Mouse (Mus musculus): ENCODE measurements around the gene Kif3b. TPM values are rescaled to one million over a fixed set of nuclear protein-coding genes. Genes with fewer than 3 reads are reported as not detected.

Kif3b gene
- polyA plus RNA-seq, 1 experiment from 2014 or later, result 8.2 TPM

GRCm38 (mm10) chr2:153334281-153334680 is 43.1 kb downstream of the Kif3b start:
- no peak overlapping the region for H3K4me2 ChIP-seq (replicated peaks; ENCODE audit: low read depth, low read length)
- H3K4me3 ChIP-seq (ENCODE audit: low read depth, low read length), result no peak overlapping the region
- WGBS, result 84% methylated on average over 3 of the region's 3 CpGs
- no peaks in the 10 kb centered on the region for H3K4me1 ChIP-seq (replicated peaks; ENCODE audit: control insufficient read depth, insufficient read depth, low read length)
- H3K27me3 ChIP-seq (ENCODE audit: control insufficient read depth, insufficient read depth, low read length), result no peaks in the 10 kb centered on the region
- no peak overlapping the region for H3K27ac ChIP-seq (ENCODE audit: low read depth, low read length)
- no peak for ATAC-seq (ENCODE audit: low FRiP score)
- DNase-seq (ENCODE audit: low spot score), result no peak
- H3K9ac ChIP-seq (ENCODE audit: low read depth, low read length), result no peak overlapping the region
- no peaks in the 10 kb centered on the region for H3K36me3 ChIP-seq (ENCODE audit: control insufficient read depth, insufficient read depth, low read length)
- no peaks in the 10 kb centered on the region for H3K9me3 ChIP-seq (ENCODE audit: control insufficient read depth, low read length)

GRCm38 (mm10) chr2:153336117-153336516 is 44.9 kb downstream of the Kif3b start:
- Histone ChIP-seq H3K4me2 (replicated peaks; ENCODE audit: low read depth, low read length) (no peak overlapping the region), H3K27me3 (ENCODE audit: control insufficient read depth, insufficient read depth, low read length) (no peaks in the 10 kb centered on the region), H3K9me3 (ENCODE audit: control insufficient read depth, low read length) (no peaks in the 10 kb centered on the region), H3K27ac (ENCODE audit: low read depth, low read length) (no peak overlapping the region), H3K36me3 (ENCODE audit: control insufficient read depth, insufficient read depth, low read length) (no peaks in the 10 kb centered on the region), H3K4me3 (ENCODE audit: low read depth, low read length) (no peak overlapping the region), H3K9ac (ENCODE audit: low read depth, low read length) (no peak overlapping the region), H3K4me1 (replicated peaks; ENCODE audit: control insufficient read depth, insufficient read depth, low read length) (no peaks in the 10 kb centered on the region)
- ATAC-seq (ENCODE audit: low FRiP score) (no peak), DNase-seq (ENCODE audit: low spot score) (no peak)
- 70% methylated on average over 2 of the region's 2 CpGs for WGBS

- DNase-seq (ENCODE audit: low spot score), result no peak
- WGBS, result 92% methylated on average over 9 of the region's 9 CpGs
- H3K4me1 ChIP-seq (replicated peaks; ENCODE audit: control insufficient read depth, insufficient read depth, low read length), result no peaks in the 10 kb centered on the region
- ATAC-seq (ENCODE audit: low FRiP score), result no peak
- no peaks in the 10 kb centered on the region for H3K36me3 ChIP-seq (ENCODE audit: control insufficient read depth, insufficient read depth, low read length)
- no peaks in the 10 kb centered on the region for H3K9me3 ChIP-seq (ENCODE audit: control insufficient read depth, low read length)
- H3K27ac ChIP-seq (ENCODE audit: low read depth, low read length), result no peak overlapping the region
- H3K9ac ChIP-seq (ENCODE audit: low read depth, low read length), result no peak overlapping the region
- no peaks in the 10 kb centered on the region for H3K27me3 ChIP-seq (ENCODE audit: control insufficient read depth, insufficient read depth, low read length)
- no peak overlapping the region for H3K4me3 ChIP-seq (ENCODE audit: low read depth, low read length)
- no peak overlapping the region for H3K4me2 ChIP-seq (replicated peaks; ENCODE audit: low read depth, low read length)
These were observed 47.4 kb downstream of the Kif3b start for GRCm38 (mm10) chr2:153338361-153339350.

GRCm38 (mm10) chr2:153342166-153342565 is 51.0 kb downstream of the Kif3b start:
- Histone ChIP-seq H3K4me2 (replicated peaks; ENCODE audit: low read depth, low read length) (no peak overlapping the region), H3K4me1 (replicated peaks; ENCODE audit: control insufficient read depth, insufficient read depth, low read length) (no peaks in the 10 kb centered on the region), H3K9me3 (ENCODE audit: control insufficient read depth, low read length) (no peaks in the 10 kb centered on the region), H3K27ac (ENCODE audit: low read depth, low read length) (no peak overlapping the region), H3K36me3 (ENCODE audit: control insufficient read depth, insufficient read depth, low read length) (no peaks in the 10 kb centered on the region), H3K9ac (ENCODE audit: low read depth, low read length) (no peak overlapping the region), H3K27me3 (ENCODE audit: control insufficient read depth, insufficient read depth, low read length) (no peaks in the 10 kb centered on the region), H3K4me3 (ENCODE audit: low read depth, low read length) (no peak overlapping the region)
- ATAC-seq (ENCODE audit: low FRiP score) (no peak), DNase-seq (ENCODE audit: low spot score) (no peak)
- whole genome bisulfite sequencing, result 95% methylated on average over 6 of the region's 6 CpGs

- H3K4me3 ChIP-seq (ENCODE audit: low read depth, low read length), result no peak overlapping the region
- no peaks in the 10 kb centered on the region for H3K27me3 ChIP-seq (ENCODE audit: control insufficient read depth, insufficient read depth, low read length)
- no peak overlapping the region for H3K4me2 ChIP-seq (replicated peaks; ENCODE audit: low read depth, low read length)
- H3K36me3 ChIP-seq (ENCODE audit: control insufficient read depth, insufficient read depth, low read length), result no peaks in the 10 kb centered on the region
- no peak overlapping the region for H3K9ac ChIP-seq (ENCODE audit: low read depth, low read length)
- WGBS, result 84% methylated on average over 3 of the region's 3 CpGs
- H3K27ac ChIP-seq (ENCODE audit: low read depth, low read length), result no peak overlapping the region
- H3K4me1 ChIP-seq (replicated peaks; ENCODE audit: control insufficient read depth, insufficient read depth, low read length), result no peaks in the 10 kb centered on the region
- ATAC-seq (ENCODE audit: low FRiP score) (no peak), DNase-seq (ENCODE audit: low spot score) (no peak)
- no peaks in the 10 kb centered on the region for H3K9me3 ChIP-seq (ENCODE audit: control insufficient read depth, low read length)
These were observed 51.4 kb downstream of the Kif3b start for GRCm38 (mm10) chr2:153342602-153343001.

GRCm38 (mm10) chr2:153343191-153343590 is 52.0 kb downstream of the Kif3b start:
- Histone ChIP-seq H3K36me3 (ENCODE audit: control insufficient read depth, insufficient read depth, low read length) (no peaks in the 10 kb centered on the region), H3K9ac (ENCODE audit: low read depth, low read length) (no peak overlapping the region), H3K27ac (ENCODE audit: low read depth, low read length) (no peak overlapping the region), H3K4me2 (replicated peaks; ENCODE audit: low read depth, low read length) (no peak overlapping the region), H3K27me3 (ENCODE audit: control insufficient read depth, insufficient read depth, low read length) (no peaks in the 10 kb centered on the region), H3K4me3 (ENCODE audit: low read depth, low read length) (no peak overlapping the region), H3K4me1 (replicated peaks; ENCODE audit: control insufficient read depth, insufficient read depth, low read length) (no peaks in the 10 kb centered on the region), H3K9me3 (ENCODE audit: control insufficient read depth, low read length) (no peaks in the 10 kb centered on the region)
- no peak for DNase-seq (ENCODE audit: low spot score)
- no peak for ATAC-seq (ENCODE audit: low FRiP score)

- no peaks in the 10 kb centered on the region for H3K36me3 ChIP-seq (ENCODE audit: control insufficient read depth, insufficient read depth, low read length)
- WGBS, result 11% methylated on average over 11 of the region's 11 CpGs
- H3K4me1 ChIP-seq (replicated peaks; ENCODE audit: control insufficient read depth, insufficient read depth, low read length), result no peaks in the 10 kb centered on the region
- no peak for DNase-seq (ENCODE audit: low spot score)
- no peaks in the 10 kb centered on the region for H3K27me3 ChIP-seq (ENCODE audit: control insufficient read depth, insufficient read depth, low read length)
- H3K4me2 ChIP-seq (replicated peaks; ENCODE audit: low read depth, low read length), result peak overlapping the region; percentile 66
- H3K4me3 ChIP-seq (ENCODE audit: low read depth, low read length), result peak overlapping the region; percentile 92
- H3K27ac ChIP-seq (ENCODE audit: low read depth, low read length), result peak overlapping the region; percentile 43
- peak overlapping the region; percentile 73 for H3K9ac ChIP-seq (ENCODE audit: low read depth, low read length)
- ATAC-seq (ENCODE audit: low FRiP score), result no peak
- H3K9me3 ChIP-seq (ENCODE audit: control insufficient read depth, low read length), result no peaks in the 10 kb centered on the region
These were observed 53.8 kb downstream of the Kif3b start for GRCm38 (mm10) chr2:153345071-153345453.

GRCm38 (mm10) chr2:153345454-153346220 is 54.4 kb downstream of the Kif3b start, which contains the start of gene Asxl1:
TSS of gene Asxl1 (plus strand) at chr2:153345829.
- Histone ChIP-seq H3K4me3 (ENCODE audit: low read depth, low read length) (peak within 1 kb of the TSS; percentile 92), H3K9ac (ENCODE audit: low read depth, low read length) (peak within 1 kb of the TSS; percentile 95), H3K27me3 (ENCODE audit: control insufficient read depth, insufficient read depth, low read length) (no peaks in the 10 kb centered on the region), H3K4me1 (replicated peaks; ENCODE audit: control insufficient read depth, insufficient read depth, low read length) (no peaks in the 10 kb centered on the region), H3K9me3 (ENCODE audit: control insufficient read depth, low read length) (no peaks in the 10 kb centered on the region), H3K27ac (ENCODE audit: low read depth, low read length) (peak within 1 kb of the TSS; percentile 96), H3K4me2 (replicated peaks; ENCODE audit: low read depth, low read length) (peak within 1 kb of the TSS; percentile 66), H3K36me3 (ENCODE audit: control insufficient read depth, insufficient read depth, low read length) (no peaks in the 10 kb centered on the region)
- DNase-seq (ENCODE audit: low spot score) (peak; percentile 98), ATAC-seq (ENCODE audit: low FRiP score) (peak; percentile 98)
- under 1% methylated on average over 61 of the region's 79 CpGs for WGBS

Measured in hindbrain, embryonic 11.5 days (tissue).